Mouse (Mus musculus) embryonic facial prominence, embryonic 14.5 days (tissue): ENCODE measurements around the gene Cd3g. TPM values are rescaled to one million over a fixed set of nuclear protein-coding genes. Genes with fewer than 3 reads are reported as not detected.

ENCODE experiments used
- ATAC-seq: fragments of 200-750 bp; cut with Nextera tagmentation; 2 replicates; pipeline ENCODE4 v1.8.0; 2017; ENCODE audit warnings: low read depth, moderate number of reproducible peaks, moderate TSS enrichment
- DNase-seq: peaks from one replicate; pipeline ENCODE4 v3.0.0-alpha.2; 2015; ENCODE audit warnings: low spot score
- H3K27ac ChIP-seq: fragments of 300-500 bp; sonication (generic); replicated peaks from 2 replicates; pipeline ENCODE4 v1.5.1; 2014; ENCODE audit warnings: low read depth, mild to moderate bottlenecking, low read length, moderate library complexity
- H3K27me3 ChIP-seq: fragments of 300-500 bp; sonication (generic); replicated peaks from 2 replicates; pipeline ENCODE4 v1.6.1; 2014; ENCODE audit warnings: low read length; ENCODE audit not compliant: control insufficient read depth, insufficient read depth
- H3K36me3 ChIP-seq: fragments of 300-500 bp; sonication (generic); 2 replicates; pipeline ENCODE4 v1.6.1; 2014; ENCODE audit warnings: low read length, mixed read lengths; ENCODE audit not compliant: control insufficient read depth, insufficient read depth
- H3K4me1 ChIP-seq: fragments of 300-500 bp; sonication (generic); 2 replicates; pipeline ENCODE4 v1.6.1; 2014; ENCODE audit warnings: antibody characterized with exemption, low read length; ENCODE audit not compliant: control insufficient read depth, insufficient read depth
- H3K4me2 ChIP-seq: fragments of 300-500 bp; sonication (generic); 2 replicates; pipeline ENCODE4 v1.6.1; 2014; ENCODE audit warnings: low read depth, mild to moderate bottlenecking, low read length, moderate library complexity, mixed read lengths
- H3K4me3 ChIP-seq: fragments of 300-500 bp; sonication (generic); 2 replicates; pipeline ENCODE4 v1.5.1; 2014; ENCODE audit warnings: low read depth, mild to moderate bottlenecking, low read length
- H3K9ac ChIP-seq: fragments of 300-500 bp; sonication (generic); 2 replicates; pipeline ENCODE4 v1.6.1; 2014; ENCODE audit warnings: low read depth, mild to moderate bottlenecking, low read length, moderate library complexity, mixed read lengths
- H3K9me3 ChIP-seq: fragments of 300-500 bp; sonication (generic); 2 replicates; pipeline ENCODE4 v1.6.1; 2016; ENCODE audit warnings: low read length; ENCODE audit not compliant: control insufficient read depth
- WGBS: fragments of 180-500 bp; shearing (Covaris S2); extraction: QIAGEN DNeasy Blood & Tissue Kit; methylation state at CpG from one replicate; pipeline ENCODE4 v1.1.7; 2014; 5-methylcytosine and 5-hydroxymethylcytosine counted together
- polyA plus RNA-seq: library from polyadenylated mRNA; unstranded; fragments of >200 nt; fragmentation: Nextera tagmentation; extraction: Ambion mirVana; gene quantifications from 2 replicates; pipeline ENCODE4 v1.2.1, GENCODE M21; 2014

Cd3g gene
- 0.47 and 0.67 TPM in 2 replicates for polyA plus RNA-seq

DNA sequence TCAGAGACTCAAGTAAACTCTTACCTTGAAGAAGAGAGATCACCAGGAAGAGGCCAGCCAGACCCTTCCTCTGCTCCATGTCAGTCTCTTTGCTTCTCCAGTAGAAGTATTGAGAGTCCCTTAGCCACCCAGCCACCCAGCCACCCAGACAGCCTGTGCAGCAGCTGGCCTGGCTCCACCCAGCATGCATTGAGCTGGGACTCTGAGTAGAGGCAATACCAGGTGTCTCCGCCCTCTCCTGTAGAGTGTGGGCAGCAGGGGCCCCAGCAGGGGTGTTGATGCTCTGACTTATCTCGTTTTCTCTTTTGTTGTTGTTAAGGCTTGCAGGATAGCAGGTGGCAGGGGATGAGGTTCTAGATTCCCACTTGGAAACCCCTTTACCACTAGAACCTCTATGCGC, at the start of gene Cd3g:
Gene Cd3g, minus strand, starts transcription at position 190 of the 400 bp plus-strand sequence.
- 72% methylated on average over 3 of the region's 3 CpGs for WGBS

DNA sequence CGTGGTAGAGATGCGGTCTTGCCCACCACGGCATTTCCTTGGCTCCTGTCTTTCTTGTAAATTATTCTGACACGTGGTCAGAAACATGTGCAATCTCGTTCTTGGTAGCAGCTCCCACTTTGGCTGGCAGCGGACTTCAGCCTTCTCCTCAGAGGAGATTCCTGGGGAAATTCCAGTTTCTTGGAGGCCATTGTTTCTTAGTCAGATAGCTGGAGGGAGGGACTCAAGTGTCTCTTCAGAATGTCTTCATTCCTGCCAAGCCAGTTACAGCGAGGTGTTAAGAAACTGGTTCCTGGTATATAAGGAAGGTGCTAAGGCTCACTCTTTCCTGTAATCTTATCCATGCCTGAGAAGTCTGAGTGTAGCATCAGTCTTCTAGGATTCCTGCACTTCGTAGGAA, 47.1 kb upstream of the Cd3g start:
- 74% methylated on average over 8 of the region's 8 CpGs for WGBS
- Histone ChIP-seq H3K27ac (no peak overlapping the region), H3K9me3 (no peaks in the 10 kb centered on the region), H3K4me2 (no peak overlapping the region), H3K36me3 (no peaks in the 10 kb centered on the region), H3K9ac (no peak overlapping the region), H3K4me1 (no peaks in the 10 kb centered on the region), H3K27me3 (0 out of 2 replicates have a peak, but pooled peaks cover 3% of the 10 kb centered on the region), H3K4me3 (no peak overlapping the region)
- DNase-seq (peak; percentile 27), ATAC-seq (no peak)

More for the DNA sequence above, at the start of gene Cd3g:
- Histone ChIP-seq H3K27ac (no peak within 1 kb of the TSS), H3K27me3 (peaks cover 9% of the 10 kb centered on the region), H3K4me1 (no peaks in the 10 kb centered on the region), H3K36me3 (no peaks in the 10 kb centered on the region), H3K4me3 (no peak within 1 kb of the TSS), H3K9me3 (no peaks in the 10 kb centered on the region), H3K4me2 (no peak within 1 kb of the TSS), H3K9ac (no peak within 1 kb of the TSS)
- DNase-seq (no peak), ATAC-seq (no peak)

GRCm38 (mm10) chr9:45024187-45024586, 44.0 kb upstream of the Cd3g start:
- H3K4me2 ChIP-seq, result no peak overlapping the region
- WGBS, result 75% methylated on average over 2 of the region's 2 CpGs
- no peak overlapping the region for H3K27ac ChIP-seq
- 0 out of 2 replicates have a peak, but pooled peaks cover 3% of the 10 kb centered on the region for H3K27me3 ChIP-seq
- H3K9me3 ChIP-seq, result no peaks in the 10 kb centered on the region
- H3K9ac ChIP-seq, result no peak overlapping the region
- DNase-seq (no peak), ATAC-seq (no peak)
- H3K4me1 ChIP-seq, result no peaks in the 10 kb centered on the region
- H3K36me3 ChIP-seq, result no peaks in the 10 kb centered on the region
- no peak overlapping the region for H3K4me3 ChIP-seq

- H3K4me1 ChIP-seq, result no peaks in the 10 kb centered on the region
- H3K9ac ChIP-seq, result no peak overlapping the region
- no peak for ATAC-seq
- 0 out of 2 replicates have a peak, but pooled peaks cover 3% of the 10 kb centered on the region for H3K27me3 ChIP-seq
- H3K4me2 ChIP-seq, result no peak overlapping the region
- WGBS, result 57% methylated on average over 3 of the region's 3 CpGs
- no peaks in the 10 kb centered on the region for H3K36me3 ChIP-seq
- no peaks in the 10 kb centered on the region for H3K9me3 ChIP-seq
- H3K4me3 ChIP-seq, result no peak overlapping the region
- no peak for DNase-seq
- no peak overlapping the region for H3K27ac ChIP-seq
Measured at GRCm38 (mm10) chr9:45023638-45024037, 43.4 kb upstream of the Cd3g start.

GRCm38 (mm10) chr9:45022800-45023199, 42.6 kb upstream of the Cd3g start:
- Histone ChIP-seq H3K4me1 (no peaks in the 10 kb centered on the region), H3K27ac (no peak overlapping the region), H3K4me3 (no peak overlapping the region), H3K27me3 (0 out of 2 replicates have a peak, but pooled peaks cover 2% of the 10 kb centered on the region), H3K9me3 (no peaks in the 10 kb centered on the region), H3K9ac (no peak overlapping the region), H3K36me3 (no peaks in the 10 kb centered on the region), H3K4me2 (no peak overlapping the region)
- WGBS, result 5% methylated on average over 3 of the region's 3 CpGs
- DNase-seq (peak; percentile 70), ATAC-seq (no peak)

DNA sequence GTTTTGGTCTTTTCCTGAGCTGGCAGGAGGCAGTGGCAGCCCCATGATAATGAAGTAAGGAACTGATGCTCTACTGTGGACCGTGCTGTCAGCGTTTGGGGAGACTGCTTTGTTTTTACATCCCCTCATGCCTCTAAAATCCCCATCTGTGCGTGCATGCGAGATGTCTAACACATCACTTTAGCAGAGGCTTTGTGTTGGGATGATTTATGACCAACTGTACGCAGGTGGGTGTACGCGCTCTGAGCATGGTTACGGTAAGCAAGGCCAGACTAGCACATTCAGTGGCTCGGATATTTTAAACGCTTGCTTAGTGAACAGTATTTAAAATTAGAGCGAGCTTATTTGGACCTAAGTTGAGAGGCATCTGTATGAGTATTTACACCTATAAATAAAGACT, 37.8 kb upstream of the Cd3g start:
- Histone ChIP-seq H3K27ac (no peak overlapping the region), H3K9me3 (no peaks in the 10 kb centered on the region), H3K27me3 (no peaks in the 10 kb centered on the region), H3K36me3 (no peaks in the 10 kb centered on the region), H3K4me1 (no peaks in the 10 kb centered on the region), H3K4me2 (no peak overlapping the region), H3K9ac (no peak overlapping the region), H3K4me3 (no peak overlapping the region)
- no peak for DNase-seq
- 85% methylated on average over 11 of the region's 11 CpGs for WGBS
- ATAC-seq, result no peak

GRCm38 (mm10) chr9:45015841-45016240, 35.6 kb upstream of the Cd3g start:
- no peak for ATAC-seq
- H3K27me3 ChIP-seq, result no peaks in the 10 kb centered on the region

DNA sequence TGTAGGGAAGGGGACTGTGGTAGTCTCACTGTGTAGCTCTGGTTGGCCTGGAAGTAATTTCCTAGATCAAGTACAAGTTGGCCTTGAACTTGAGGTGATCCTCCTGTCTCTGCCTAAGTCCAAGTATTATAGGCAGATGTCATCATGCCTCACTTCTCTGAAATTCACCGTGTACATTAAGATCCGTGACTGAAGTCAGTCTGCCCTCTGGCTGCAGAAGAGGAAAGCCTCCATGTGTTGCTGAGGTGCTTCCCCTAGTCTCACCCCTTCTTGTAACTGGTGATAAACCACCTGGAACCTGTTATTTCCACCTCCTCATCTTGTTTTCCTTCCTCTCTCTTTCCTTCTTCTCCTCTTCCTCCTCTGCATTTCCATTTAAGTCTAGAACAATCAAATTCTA, 34.6 kb upstream of the Cd3g start:
- Histone ChIP-seq H3K9ac (no peak overlapping the region), H3K27ac (no peak overlapping the region), H3K4me1 (no peaks in the 10 kb centered on the region), H3K36me3 (no peaks in the 10 kb centered on the region), H3K9me3 (no peaks in the 10 kb centered on the region), H3K27me3 (no peaks in the 10 kb centered on the region), H3K4me2 (no peak overlapping the region), H3K4me3 (no peak overlapping the region)
- 27% methylated on average over 2 of the region's 2 CpGs for WGBS
- DNase-seq (no peak), ATAC-seq (no peak)

More at GRCm38 (mm10) chr9:45015841-45016240, 35.6 kb upstream of the Cd3g start:
- Histone ChIP-seq H3K4me3 (no peak overlapping the region), H3K4me2 (no peak overlapping the region), H3K4me1 (no peaks in the 10 kb centered on the region), H3K27ac (no peak overlapping the region), H3K36me3 (no peaks in the 10 kb centered on the region), H3K9me3 (no peaks in the 10 kb centered on the region), H3K9ac (no peak overlapping the region)
- DNase-seq, result no peak
- WGBS, result 73% methylated on average over 3 of the region's 3 CpGs

- Histone ChIP-seq H3K4me3 (no peak overlapping the region), H3K27ac (no peak overlapping the region), H3K9ac (no peak overlapping the region), H3K27me3 (no peaks in the 10 kb centered on the region), H3K9me3 (no peaks in the 10 kb centered on the region), H3K36me3 (no peaks in the 10 kb centered on the region), H3K4me2 (no peak overlapping the region), H3K4me1 (no peaks in the 10 kb centered on the region)
- ATAC-seq, result no peak
- 35% methylated on average over 6 of the region's 6 CpGs for WGBS
- DNase-seq, result no peak
Measured at GRCm38 (mm10) chr9:45011291-45011690, 31.1 kb upstream of the Cd3g start.
